Mouse (Mus musculus) spleen, adult 2 months (tissue): Measurements from ENCODE around the gene Ccdc9.

Experiments used
- CTCF ChIP-seq: fragments of 200-500 bp; IDR thresholded peaks from 2 replicates; pipeline ENCODE4 v1.5.1; 2011; ENCODE audit warnings: mild to moderate bottlenecking, inconsistent platforms; ENCODE audit not compliant: insufficient read depth, insufficient read length, insufficient replicate concordance; ENCODE audit errors: extremely low read depth
- POLR2A ChIP-seq: fragments of 200-500 bp; IDR thresholded peaks from 2 replicates; pipeline ENCODE4 v1.6.1; 2011; ENCODE audit warnings: low read depth, low read length, inconsistent platforms

DNA sequence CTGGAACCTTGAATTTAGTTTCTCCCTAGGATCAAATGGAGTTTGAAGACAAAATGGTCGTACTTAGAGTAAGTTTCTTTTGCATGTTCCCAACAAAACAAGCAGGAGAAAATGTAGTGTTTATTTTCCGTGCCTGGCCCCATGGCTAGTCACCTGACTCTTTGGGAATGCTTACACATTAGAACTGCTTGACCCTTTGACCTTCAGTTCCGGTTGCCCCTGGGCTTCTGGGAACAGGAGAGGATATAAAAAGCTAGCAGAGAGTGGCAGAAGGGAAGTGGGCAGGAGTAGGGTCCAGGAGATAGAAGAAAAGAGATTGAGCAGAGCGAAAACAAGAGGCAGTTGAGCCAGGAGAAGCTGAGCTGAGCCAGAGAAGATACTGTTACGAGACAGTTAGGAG lies 56.7 kb downstream of the Ccdc9 start:
- TF ChIP-seq CTCF (no peak), POLR2A (no peak)
